Mouse (Mus musculus) right cerebral cortex, postnatal 10 days (tissue): ENCODE measurements around the gene Tas1r1.

ENCODE experiments used
- DNase-seq, 2 experiments: peaks; one replicate each; pipeline ENCODE4 v3.0.0; 2021; ENCODE audit warnings: low spot score in 2 of 2

The Tas1r1 gene

GRCm38 (mm10) chr4:152010707-152011134 lies 27.6 kb downstream of the Tas1r1 start:
- no peak for DNase-seq

GRCm38 (mm10) chr4:152010091-152010706 lies 28.2 kb downstream of the Tas1r1 start:
- DNase-seq: no peak

DNA sequence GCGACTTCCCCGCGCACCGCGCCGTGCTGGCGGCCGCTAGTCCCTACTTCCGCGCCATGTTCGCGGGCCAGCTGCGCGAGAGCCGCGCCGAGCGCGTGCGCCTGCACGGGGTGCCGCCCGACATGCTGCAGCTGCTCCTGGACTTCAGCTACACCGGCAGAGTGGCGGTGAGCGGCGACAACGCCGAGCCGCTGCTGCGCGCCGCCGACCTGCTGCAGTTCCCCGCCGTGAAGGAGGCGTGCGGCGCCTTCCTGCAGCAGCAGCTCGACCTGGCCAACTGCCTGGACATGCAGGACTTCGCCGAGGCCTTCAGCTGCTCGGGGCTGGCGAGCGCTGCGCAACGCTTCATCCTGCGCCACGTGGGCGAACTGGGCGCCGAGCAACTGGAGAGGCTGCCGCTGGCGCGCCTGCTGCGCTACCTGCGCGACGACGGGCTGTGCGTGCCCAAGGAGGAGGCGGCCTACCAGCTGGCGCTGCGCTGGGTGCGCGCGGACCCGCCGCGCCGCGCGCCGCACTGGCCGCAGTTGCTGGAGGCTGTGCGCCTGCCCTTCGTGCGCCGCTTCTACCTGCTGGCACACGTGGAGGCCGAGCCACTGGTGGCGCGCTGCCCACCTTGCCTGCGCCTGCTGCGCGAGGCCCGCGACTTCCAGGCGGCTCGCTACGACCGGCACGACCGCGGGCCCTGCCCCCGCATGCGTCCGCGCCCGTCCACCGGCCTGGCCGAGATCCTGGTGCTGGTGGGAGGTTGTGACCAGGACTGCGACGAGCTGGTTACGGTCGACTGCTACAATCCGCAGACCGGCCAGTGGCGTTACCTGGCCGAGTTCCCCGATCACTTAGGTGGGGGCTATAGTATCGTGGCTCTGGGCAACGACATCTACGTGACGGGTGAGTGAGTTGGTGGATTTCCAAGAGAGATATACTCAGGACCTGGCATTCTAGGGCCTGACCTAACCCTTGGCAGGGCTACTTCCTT lies 29.0 kb downstream of the Tas1r1 start:
- peak; percentile 84 to 87 for DNase-seq

GRCm38 (mm10) chr4:152008622-152009075 lies 29.7 kb downstream of the Tas1r1 start, which contains the start of gene Klhl21:
Klhl21 (plus strand) TSS chr4:152008803.
- DNase-seq: peak; percentile 95

- DNase-seq: no peak
Observed at GRCm38 (mm10) chr4:152008148-152008500, 30.2 kb downstream of the Tas1r1 start.

GRCm38 (mm10) chr4:152007481-152008147 lies 30.8 kb downstream of the Tas1r1 start:
- no peak for DNase-seq

- DNase-seq: no peak
Observed at GRCm38 (mm10) chr4:152006812-152007211, 31.6 kb downstream of the Tas1r1 start.

- no peak for DNase-seq
Observed at GRCm38 (mm10) chr4:152006137-152006536, 32.2 kb downstream of the Tas1r1 start.

DNA sequence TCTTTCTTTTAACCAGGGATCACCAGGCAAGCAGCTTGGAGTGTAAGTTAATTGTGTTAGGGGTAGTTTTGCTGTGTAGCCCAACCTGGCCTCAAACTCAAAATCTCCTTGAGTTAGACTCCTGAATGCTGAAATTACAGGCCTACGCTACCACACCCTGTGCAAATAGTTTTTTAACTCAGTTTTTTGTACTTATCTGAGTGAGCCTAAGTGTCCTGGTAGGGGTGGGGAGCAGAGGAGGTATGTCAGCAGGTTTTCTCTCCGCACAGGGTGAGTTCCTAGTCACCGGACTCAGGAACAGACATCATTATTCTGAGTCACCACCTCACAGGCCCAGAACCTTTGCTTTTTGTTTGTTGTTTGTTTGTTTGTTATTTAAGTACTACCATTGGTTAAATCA lies 36.3 kb downstream of the Tas1r1 start:
- no peak for DNase-seq

- DNase-seq: no peak
Observed at GRCm38 (mm10) chr4:152001335-152001734, 37.0 kb downstream of the Tas1r1 start.

- DNase-seq: no peak
Observed at GRCm38 (mm10) chr4:152000906-152001305, 37.5 kb downstream of the Tas1r1 start.

- no peak for DNase-seq
Observed at GRCm38 (mm10) chr4:151999481-151999880, 38.9 kb downstream of the Tas1r1 start.

- no peak for DNase-seq
Observed at GRCm38 (mm10) chr4:151997701-151998100, 40.7 kb downstream of the Tas1r1 start.

DNA sequence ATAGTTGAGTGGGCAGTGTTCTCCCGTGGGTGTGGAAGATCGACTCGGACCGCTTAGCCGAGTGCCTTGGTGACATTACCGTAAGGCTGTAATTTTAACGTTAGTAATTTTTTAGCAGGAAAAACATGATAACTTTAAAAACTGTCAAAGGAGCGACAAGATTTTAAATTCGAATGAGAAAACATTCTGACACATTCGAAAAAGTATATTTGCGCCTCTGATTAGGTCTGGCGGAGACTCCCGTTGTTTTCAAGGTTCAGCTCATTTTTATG lies 41.5 kb downstream of the Tas1r1 start:
- no peak for DNase-seq

DNA sequence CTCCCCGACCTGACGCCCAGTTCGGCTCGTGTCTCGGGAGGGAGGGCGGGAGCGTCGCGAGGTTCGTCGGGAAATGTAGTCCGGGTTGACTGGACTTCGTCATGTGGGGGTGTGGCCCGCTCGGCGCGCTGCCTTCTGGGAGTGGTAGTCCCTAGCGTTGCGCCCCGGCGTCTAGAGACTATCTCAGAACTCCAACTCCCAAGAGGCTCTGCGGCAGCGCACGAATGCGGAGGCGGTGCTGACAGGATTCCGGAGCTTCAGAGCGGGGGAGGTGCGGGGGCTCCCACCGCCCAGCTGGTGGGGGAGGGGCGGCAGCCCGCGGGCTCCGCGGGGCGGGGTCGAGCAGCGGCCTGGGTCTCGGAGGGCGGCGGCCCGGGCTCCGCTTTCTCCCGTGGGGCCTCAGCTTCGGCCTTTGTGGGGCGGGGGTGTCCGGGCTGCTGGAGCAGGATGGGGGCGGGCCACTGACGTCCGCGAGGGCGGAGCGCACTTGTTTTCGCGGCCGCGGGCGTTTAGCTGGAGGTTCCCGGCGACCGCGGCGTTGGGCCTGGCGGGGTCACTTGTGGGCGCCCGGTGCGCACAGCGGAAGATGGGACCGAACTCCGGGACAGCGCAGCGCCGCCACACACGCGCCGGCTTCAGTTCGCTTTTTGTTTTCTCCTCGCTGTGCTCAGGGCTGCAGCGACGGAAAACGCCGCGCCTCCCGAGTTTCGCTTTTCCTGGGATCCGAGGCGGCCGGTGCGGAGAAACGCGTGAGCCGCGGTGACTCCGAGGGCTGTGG lies 42.0 kb downstream of the Tas1r1 start, which contains the start of gene Phf13:
Phf13 (minus strand) TSS at position 86 of the 778 bp plus-strand sequence.
- DNase-seq: peak; percentile 100

DNA sequence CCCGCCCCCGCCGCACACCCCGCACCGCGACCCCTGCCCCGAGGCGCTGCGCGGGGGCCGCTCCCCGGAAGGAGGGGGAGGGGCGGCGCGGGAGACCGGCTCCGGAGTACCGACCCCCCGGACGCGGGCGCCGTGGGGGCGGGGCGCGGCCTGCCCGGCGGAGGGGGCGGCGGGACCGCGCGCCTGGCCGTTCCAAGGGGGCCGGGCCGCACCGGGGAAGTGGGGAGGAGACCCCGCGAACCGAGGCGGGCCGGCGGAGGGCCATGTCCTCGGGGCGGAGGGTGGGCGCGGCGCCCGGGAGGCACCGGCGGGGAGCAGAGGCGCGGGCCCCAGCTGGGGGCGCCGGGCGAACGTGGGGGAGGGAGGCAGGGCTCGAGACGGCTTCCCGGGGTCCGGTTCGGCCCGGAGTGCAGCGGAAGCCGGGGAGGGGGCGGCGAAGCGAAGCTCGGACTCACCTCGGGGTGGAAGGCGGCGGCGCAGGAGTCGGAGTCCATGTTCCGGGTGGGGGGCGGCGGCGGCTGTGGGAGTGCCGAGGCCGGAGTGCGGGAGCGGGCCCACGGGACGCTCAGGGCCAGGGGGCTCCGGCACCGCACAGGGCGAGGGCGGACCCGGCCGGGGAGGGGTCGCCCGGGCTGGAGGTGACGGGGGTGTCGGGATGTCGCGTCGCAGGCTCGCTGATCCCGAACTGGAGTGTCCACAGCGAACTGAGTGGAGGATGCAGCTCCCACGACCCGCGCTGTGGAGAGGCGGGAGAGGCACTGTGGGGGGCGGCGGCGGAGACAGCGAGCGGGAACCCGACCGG lies 42.8 kb downstream of the Tas1r1 start:
- peak; percentile 71 to 73 for DNase-seq

GRCm38 (mm10) chr4:151994228-151995171 lies 43.9 kb downstream of the Tas1r1 start:
- no peak for DNase-seq

DNA sequence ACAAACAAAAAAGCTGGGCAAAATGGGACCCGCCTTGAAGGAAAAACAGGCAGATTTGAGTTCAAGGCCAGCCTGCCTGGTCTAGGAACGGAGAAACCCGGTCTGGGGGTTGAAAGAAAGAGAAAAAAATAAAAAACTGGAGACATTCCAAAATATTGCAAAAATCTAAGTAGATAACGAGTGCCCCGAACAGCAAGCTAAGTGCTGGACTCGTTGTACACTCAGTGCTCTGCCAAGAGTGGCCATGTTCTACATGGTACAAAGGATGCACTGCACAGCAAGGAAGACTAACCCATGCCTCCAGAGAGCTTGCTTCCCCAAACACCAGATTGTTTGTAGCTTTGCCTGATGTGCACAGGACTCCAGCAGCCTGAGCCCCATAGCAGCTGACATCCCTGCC lies 45.3 kb downstream of the Tas1r1 start:
- DNase-seq: no peak

GRCm38 (mm10) chr4:151992091-151992490 lies 46.3 kb downstream of the Tas1r1 start:
- no peak for DNase-seq

DNA sequence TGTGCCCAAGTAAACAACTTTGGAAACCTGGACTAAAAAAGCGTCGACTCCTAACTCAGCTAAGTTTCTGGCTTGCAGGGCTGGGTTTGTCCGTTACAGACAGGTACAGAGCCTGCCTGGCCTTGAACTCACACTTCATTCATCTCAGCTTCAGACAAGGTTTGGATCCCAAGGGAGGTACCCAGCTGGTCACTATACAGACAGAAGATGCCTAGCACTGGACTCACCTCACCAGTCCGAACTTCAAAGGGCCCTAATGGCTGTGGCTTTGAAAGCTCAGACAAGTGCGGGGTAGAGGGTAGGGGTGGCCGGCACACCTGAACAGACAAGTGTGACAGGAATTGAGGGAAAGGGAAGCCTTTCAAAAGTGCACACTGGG lies 49.3 kb downstream of the Tas1r1 start:
- no peak for DNase-seq
